Mouse (Mus musculus): ENCODE data around the gene Mup11. TPM values are rescaled to one million over a fixed set of nuclear protein-coding genes. Genes with fewer than 3 reads are reported as not detected.
"Not testable (repeated sequence)": the region's sequence is repeated elsewhere in the genome, so short reads cannot be mapped to it uniquely, and the experiment has no call there.

Mup11 gene
- polyA plus RNA-seq (2012; ENCODE audit: insufficient read depth, insufficient read length, missing spikeins), result not detected in 2 replicates

DNA sequence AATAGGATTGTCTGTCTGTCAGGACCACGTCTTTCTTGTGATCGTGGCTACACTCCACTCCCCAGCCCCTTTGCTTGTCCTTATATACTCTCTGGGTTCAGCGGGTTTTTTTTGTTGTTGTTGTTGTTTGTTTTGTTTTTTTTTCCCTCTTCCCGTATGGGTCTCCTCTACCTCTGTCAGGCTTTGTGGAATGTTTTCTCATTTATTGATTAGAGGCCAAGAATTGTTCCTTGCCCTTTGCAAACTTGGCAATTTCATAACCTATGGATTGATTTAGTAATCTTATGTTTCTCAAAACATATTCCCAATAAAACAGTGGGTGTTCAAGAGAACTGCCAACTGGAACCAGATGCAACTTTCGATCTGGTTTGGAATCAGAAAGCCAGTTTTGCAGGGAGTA is at the start of gene Mup11:
Mup11 (minus strand) TSS at position 101 of the 400 bp plus-strand sequence.
- H3K27ac ChIP-seq (ENCODE audit: insufficient read depth, low read depth, low read length); H3K4me3 ChIP-seq (ENCODE audit: insufficient read depth, low read length); H3K4me1 ChIP-seq (ENCODE audit: control insufficient read depth, insufficient read depth, low read length): not testable (repeated sequence)

Other genes with a start within 250 kb of the Mup11 start
- not detected in 2 replicates for gene Mup9, start 240.5 kb downstream of the Mup11 start, polyA plus RNA-seq (2012; ENCODE audit: insufficient read depth, insufficient read length, missing spikeins)
- gene Mup1, start 160.5 kb downstream of the Mup11 start, polyA plus RNA-seq (2012; ENCODE audit: insufficient read depth, insufficient read length, missing spikeins), result not detected in 2 replicates
- gene Mup10, start 80.2 kb downstream of the Mup11 start, polyA plus RNA-seq (2012; ENCODE audit: insufficient read depth, insufficient read length, missing spikeins), result not detected in 2 replicates
- gene Mup12, start 78.9 kb upstream of the Mup11 start, polyA plus RNA-seq (2012; ENCODE audit: insufficient read depth, insufficient read length, missing spikeins), result not detected in 2 replicates
- gene Mup22, start 159.1 kb upstream of the Mup11 start, polyA plus RNA-seq (2012; ENCODE audit: insufficient read depth, insufficient read length, missing spikeins), result not detected in 2 replicates

Measured in bone marrow macrophage, adult 2 months (primary cell).